Mouse (Mus musculus) embryonic stem cell, embryonic (primary cell): ENCODE results near the gene Atp11c.

Experiments
- CTCF ChIA-PET, 4 experiments: fragments of 300-600 bp in 2 of 4; fragments of 350-600 bp in 2 of 4; sonication (Branson Sonifier 250); formaldehyde crosslinking; loops; one replicate each; lab custom pipeline; 2022; ENCODE audit warnings: inconsistent platforms in 2 of 4; lab: Charles Lee
- POLR2A ChIA-PET, 4 experiments: fragments of 300-600 bp in 2 of 4; fragments of 350-600 bp in 2 of 4; sonication (Branson Sonifier 250); formaldehyde crosslinking; loops; one replicate each; lab custom pipeline; 2022; ENCODE audit warnings: antibody characterized with exemption in 4 of 4, inconsistent platforms in 1 of 4; lab: Charles Lee

Gene Atp11c

DNA sequence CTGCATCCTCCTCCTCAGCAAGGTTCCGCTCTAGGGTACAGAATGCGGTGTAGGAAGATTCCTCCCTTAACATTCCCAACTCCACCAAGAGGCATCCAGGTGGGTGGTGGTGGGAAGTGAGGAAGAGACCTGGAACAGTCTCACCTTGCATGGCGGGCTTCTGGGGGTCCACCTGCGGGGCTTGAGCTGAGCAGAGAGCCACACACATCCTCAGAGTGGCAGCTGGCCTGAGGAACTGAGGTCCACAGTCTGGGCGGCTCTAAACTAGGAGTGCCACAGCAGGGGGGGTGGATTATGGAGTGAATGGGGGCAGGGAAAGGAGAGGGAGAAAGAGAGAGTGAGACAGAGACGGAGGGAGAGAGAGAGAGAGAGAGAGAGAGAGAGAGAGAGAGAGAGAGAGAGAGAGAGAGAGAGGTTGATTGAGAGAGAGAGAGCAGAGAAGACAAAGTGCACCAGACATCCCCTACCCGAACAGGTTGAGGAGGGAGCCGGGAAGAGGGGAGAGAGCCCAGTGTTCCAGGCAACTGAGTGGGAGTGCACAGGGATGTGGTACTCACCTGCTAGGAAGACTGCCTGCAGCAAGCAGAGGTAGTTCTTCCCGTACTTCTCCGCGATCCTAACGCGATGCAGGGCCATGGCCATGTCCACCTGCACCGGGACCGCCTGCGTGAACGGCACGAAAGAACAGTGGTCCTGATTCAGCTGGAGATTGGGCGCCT lies 414.3 kb downstream of the Atp11c start:
- ChIA-PET POLR2A (interaction anchor here (0.7 to 3.7 kb wide), 8 partner anchors 8 to 592 kb away, joined by 3 to 30 read pairs (median 5); no protein-coding TSS in a partner anchor), CTCF (no interaction called here)
